Mouse (Mus musculus) forebrain, embryonic 12.5 days (tissue): ENCODE results near the gene Rbm14. TPM values are rescaled to one million over a fixed set of nuclear protein-coding genes. Genes with fewer than 3 reads are reported as not detected.
A peak's percentile ranks its signal among the peaks of the same experiment; 100 is the strongest.
"Not testable (repeated sequence)": the region's sequence is repeated elsewhere in the genome, so short reads cannot be mapped to it uniquely, and the experiment has no call there.

ENCODE experiments used
- ATAC-seq: fragments of 200-750 bp; cut with Nextera tagmentation; 2 replicates; pipeline ENCODE4 v1.8.0; 2017; ENCODE audit warnings: moderate TSS enrichment; ENCODE audit not compliant: low FRiP score
- H3K27ac ChIP-seq: fragments of 300-500 bp; sonication (generic); 2 replicates; pipeline ENCODE4 v1.5.1; 2016; ENCODE audit warnings: mild to moderate bottlenecking
- H3K27me3 ChIP-seq: fragments of 300-500 bp; sonication (generic); 2 replicates; pipeline ENCODE4 v1.6.1; 2016; ENCODE audit warnings: mild to moderate bottlenecking
- H3K36me3 ChIP-seq: fragments of 300-500 bp; sonication (generic); replicated peaks from 2 replicates; pipeline ENCODE4 v1.6.1; 2016; ENCODE audit warnings: mild to moderate bottlenecking
- H3K4me1 ChIP-seq: fragments of 300-500 bp; sonication (generic); 2 replicates; pipeline ENCODE4 v1.6.1; 2016
- H3K4me2 ChIP-seq: fragments of 300-500 bp; sonication (generic); 2 replicates; pipeline ENCODE4 v1.6.1; 2016; ENCODE audit warnings: mild to moderate bottlenecking, moderate library complexity
- H3K4me3 ChIP-seq: fragments of 300-500 bp; sonication (generic); replicated peaks from 2 replicates; pipeline ENCODE4 v1.5.1; 2016; ENCODE audit warnings: mild to moderate bottlenecking
- H3K9ac ChIP-seq: fragments of 300-500 bp; sonication (generic); 2 replicates; pipeline ENCODE4 v1.6.1; 2016; ENCODE audit warnings: mild to moderate bottlenecking
- H3K9me3 ChIP-seq: fragments of 300-500 bp; sonication (generic); 2 replicates; pipeline ENCODE4 v1.6.1; 2016
- WGBS: fragments of 180-500 bp; shearing (Covaris S2); methylation state at CpG from one replicate; pipeline ENCODE4 v1.1.7; 2016; 5-methylcytosine and 5-hydroxymethylcytosine counted together
- polyA plus RNA-seq: library from polyadenylated mRNA; unstranded; fragments of >200 nt; fragmentation: Nextera tagmentation; extraction: Ambion mirVana; gene quantifications from 2 replicates; pipeline ENCODE4 v1.2.1, GENCODE M21; 2016

The Rbm14 gene
- polyA plus RNA-seq, 1 experiment from 2014 or later = 120 TPM

DNA sequence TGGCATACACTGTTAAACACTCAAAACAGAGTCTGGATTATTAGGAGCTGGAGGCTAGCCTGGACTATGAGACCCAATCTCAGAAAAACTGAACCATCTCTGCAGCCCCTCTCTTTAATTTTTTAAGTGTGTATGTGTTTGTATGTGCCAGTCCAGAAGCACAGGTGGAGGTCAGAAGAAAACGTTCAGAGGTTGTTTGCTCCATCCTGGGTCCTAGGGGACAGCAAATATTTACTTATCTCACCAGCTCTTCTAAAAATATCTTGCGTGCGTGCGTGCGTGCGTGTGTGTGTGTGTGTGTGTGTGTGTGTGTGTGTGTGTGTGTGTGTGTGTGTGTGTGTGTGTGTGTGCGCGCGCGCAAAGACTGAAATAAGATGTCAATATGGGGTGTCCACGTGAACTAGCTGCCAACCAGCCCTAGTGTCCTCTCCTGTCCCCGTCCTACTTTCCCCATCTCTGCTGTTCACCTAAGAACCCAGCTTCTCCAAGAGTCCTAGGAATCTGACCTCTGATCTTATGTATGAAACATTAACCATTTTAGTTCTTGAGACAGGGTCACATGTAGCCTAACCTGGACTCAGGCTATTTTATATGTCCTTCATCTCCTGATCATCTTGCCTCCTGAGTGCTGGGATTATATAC lies 43.8 kb downstream of the Rbm14 start:
- Histone ChIP-seq H3K4me1 (peaks cover 3% of the 10 kb centered on the region; the same call in 1 of the 2 replicates), H3K9me3 (no peaks in the 10 kb centered on the region), H3K27me3 (no peaks in the 10 kb centered on the region), H3K36me3 (peaks cover 89% of the 10 kb centered on the region), H3K4me2 (no peak overlapping the region), H3K4me3 (no peak overlapping the region), H3K27ac (no peak overlapping the region), H3K9ac (no peak overlapping the region)
- ATAC-seq = no peak
- 96% methylated on average over 10 of the region's 12 CpGs for WGBS

DNA sequence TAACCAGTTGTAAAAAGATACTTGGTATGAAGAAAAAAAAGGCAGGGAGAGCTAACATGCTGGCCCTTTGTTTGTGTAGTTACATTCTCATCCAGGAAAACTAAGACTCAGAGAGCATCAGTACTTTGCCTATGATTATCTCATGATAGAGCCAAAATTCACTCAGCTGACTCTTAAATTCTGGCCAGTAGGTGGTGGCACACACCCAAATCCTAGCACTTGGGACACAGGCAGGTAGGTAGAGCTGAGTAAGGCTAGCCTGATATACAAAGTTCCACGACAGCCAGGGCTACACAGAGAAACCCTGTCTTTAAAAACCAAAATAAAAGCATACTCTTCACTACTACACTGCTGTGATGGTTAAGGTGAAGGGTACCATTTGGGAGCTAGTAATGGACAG lies 48.6 kb downstream of the Rbm14 start:
- H3K27ac ChIP-seq = no peak overlapping the region
- no peak overlapping the region for H3K9ac ChIP-seq
- H3K4me3 ChIP-seq = no peak overlapping the region
- H3K4me2 ChIP-seq = no peak overlapping the region
- no peaks in the 10 kb centered on the region for H3K9me3 ChIP-seq
- peaks cover 36% of the 10 kb centered on the region for H3K4me1 ChIP-seq
- 73% methylated on average over 1 of the region's 1 CpGs for WGBS
- ATAC-seq = no peak
- H3K27me3 ChIP-seq = no peaks in the 10 kb centered on the region
- peaks cover 71% of the 10 kb centered on the region for H3K36me3 ChIP-seq

DNA sequence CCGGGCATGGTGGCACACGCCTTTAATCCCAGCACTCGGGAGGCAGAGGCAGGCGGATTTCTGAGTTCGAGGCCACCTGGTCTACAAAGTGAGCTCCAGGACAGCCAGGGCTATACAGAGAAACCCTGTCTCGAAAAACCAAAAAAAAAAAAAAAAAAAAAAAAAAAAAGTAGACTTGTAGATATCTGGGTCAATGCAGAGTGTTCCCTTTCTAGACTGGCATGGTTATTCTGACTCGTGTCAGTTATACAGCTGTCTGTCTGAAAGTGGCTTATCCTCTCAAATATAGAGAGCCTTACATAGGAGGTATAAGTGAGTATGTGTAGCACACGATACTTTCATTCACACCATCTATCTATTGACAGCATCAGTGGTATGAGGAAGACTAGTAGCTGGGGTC lies 50.9 kb downstream of the Rbm14 start:
- not testable (repeated sequence) for H3K9ac ChIP-seq, H3K4me2 ChIP-seq, H3K27ac ChIP-seq, H3K9me3 ChIP-seq, H3K4me3 ChIP-seq, ATAC-seq, H3K27me3 ChIP-seq
- H3K36me3 ChIP-seq = peaks cover 55% of the 10 kb centered on the region
- WGBS = 93% methylated on average over 8 of the region's 8 CpGs
- peaks cover 40% of the 10 kb centered on the region for H3K4me1 ChIP-seq

DNA sequence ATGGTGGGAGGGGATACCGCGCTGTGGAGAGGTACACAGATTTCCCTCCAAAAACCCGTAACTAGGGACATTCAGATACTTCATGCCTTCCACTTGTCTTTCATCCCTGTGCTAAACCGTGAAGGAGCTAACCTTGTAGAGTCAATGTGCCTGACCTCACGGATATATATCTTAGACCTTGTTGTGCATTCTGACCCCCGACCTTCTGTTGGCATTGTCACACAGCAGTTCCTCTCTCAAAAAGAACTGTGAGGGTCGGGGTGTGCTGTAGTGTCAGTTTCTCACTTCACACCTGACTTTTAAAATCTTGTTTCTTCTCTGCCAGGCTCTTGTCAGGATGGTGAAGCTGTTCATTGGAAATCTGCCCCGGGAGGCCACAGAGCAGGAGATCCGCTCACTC lies 54.5 kb downstream of the Rbm14 start:
- H3K27ac ChIP-seq = peak overlapping the region; percentile 95
- peak overlapping the region; percentile 78 for H3K9ac ChIP-seq
- H3K36me3 ChIP-seq = peaks cover 25% of the 10 kb centered on the region
- no peaks in the 10 kb centered on the region for H3K9me3 ChIP-seq
- H3K4me1 ChIP-seq = peaks cover 35% of the 10 kb centered on the region
- H3K27me3 ChIP-seq = no peaks in the 10 kb centered on the region
- peak overlapping the region; percentile 77 for H3K4me2 ChIP-seq
- ATAC-seq = no peak
- 10% methylated on average over 9 of the region's 9 CpGs for WGBS
- peak overlapping the region; percentile 59 for H3K4me3 ChIP-seq

DNA sequence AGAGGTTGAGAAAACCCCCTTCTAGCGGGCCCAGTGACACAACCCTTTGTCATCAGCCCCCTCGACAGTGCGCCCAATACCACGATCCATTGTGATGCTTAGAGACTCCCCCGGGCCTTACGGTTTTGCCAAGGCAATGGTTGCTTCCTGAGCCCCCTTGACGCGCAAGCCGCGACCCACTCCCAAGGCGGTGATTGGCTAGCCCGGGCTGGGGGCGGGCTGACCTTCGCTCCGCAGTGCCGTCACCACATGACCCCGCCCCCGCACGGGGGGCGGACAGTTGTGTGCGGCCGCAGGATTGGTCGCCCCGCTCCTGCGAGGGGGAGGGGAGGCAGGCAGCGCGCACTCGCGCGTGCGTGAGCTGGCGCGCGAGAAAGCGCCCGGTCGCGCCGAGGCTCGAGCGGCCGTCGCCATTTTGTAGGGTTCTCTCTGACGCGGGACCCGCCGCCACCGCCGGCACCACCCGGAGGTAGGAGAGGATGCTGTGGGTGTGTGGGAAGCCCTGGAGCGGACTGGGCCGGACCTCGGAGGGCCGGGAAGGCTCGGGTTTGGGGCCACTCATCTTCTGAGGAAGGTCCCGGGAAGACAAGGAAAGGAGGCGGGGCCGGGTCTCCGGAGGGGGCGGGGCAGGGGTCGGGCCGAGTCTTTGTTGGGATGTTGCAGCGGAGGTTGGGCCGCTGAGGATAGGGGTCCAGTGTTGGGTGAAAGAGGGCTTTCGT lies 55.1 kb downstream of the Rbm14 start, which contains the start of gene Rbm4b:
TSS of gene Rbm4b (plus strand) at position 305 of the 719 bp plus-strand sequence.
- WGBS = 1% methylated on average over 54 of the region's 65 CpGs
- Histone ChIP-seq H3K4me1 (peaks cover 34% of the 10 kb centered on the region), H3K4me2 (peak within 1 kb of the TSS; percentile 77), H3K27ac (peak within 1 kb of the TSS; percentile 95), H3K36me3 (peaks cover 25% of the 10 kb centered on the region), H3K27me3 (no peaks in the 10 kb centered on the region), H3K9ac (peak within 1 kb of the TSS; percentile 78), H3K4me3 (peak within 1 kb of the TSS; percentile 59), H3K9me3 (no peaks in the 10 kb centered on the region)
- ATAC-seq = peak; percentile 96

DNA sequence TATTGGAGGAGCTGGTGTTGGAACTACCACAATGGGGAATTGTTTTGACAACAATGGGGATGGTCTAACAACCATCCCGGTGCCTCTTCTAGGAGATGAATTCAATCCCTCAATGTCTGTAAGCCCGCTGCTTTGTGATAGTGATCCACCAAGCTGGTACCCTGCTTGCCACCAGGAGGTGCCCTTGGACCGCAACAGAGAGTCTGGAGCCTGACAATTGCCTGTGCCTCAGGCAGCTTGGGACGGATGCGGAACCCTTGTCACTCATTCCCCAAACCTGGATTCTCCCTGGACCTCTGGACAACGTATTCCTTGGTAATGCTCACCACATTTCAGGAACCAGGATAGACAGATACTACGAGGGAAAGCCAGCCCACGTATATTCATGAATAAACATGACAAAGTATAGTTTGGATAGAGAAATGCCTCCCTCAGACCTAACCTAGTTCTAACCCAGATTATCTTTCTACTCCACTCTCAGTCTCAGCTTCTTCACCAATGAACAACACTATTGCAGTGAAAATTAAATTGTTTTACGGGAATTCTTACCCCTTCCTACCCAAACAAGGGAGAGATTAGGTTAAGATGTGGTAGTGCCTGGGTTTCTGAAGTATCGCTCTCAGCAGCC lies 55.8 kb downstream of the Rbm14 start:
- H3K4me2 ChIP-seq = peak overlapping the region; percentile 77
- H3K9me3 ChIP-seq = no peaks in the 10 kb centered on the region
- H3K36me3 ChIP-seq = peaks cover 25% of the 10 kb centered on the region
- H3K4me3 ChIP-seq = peak overlapping the region; percentile 59
- peak overlapping the region; percentile 95 for H3K27ac ChIP-seq
- WGBS = under 1% methylated on average over 10 of the region's 10 CpGs
- no peaks in the 10 kb centered on the region for H3K27me3 ChIP-seq
- H3K9ac ChIP-seq = peak overlapping the region; percentile 63
- ATAC-seq = peak; percentile 72
- peaks cover 28% of the 10 kb centered on the region for H3K4me1 ChIP-seq

Other genes with a start within 250 kb of the Rbm14 start
- 11.4 and 13.3 TPM in 2 replicates for gene Lrfn4, start 196.0 kb downstream of the Rbm14 start, polyA plus RNA-seq
- 57.8 and 63.0 TPM in 2 replicates for gene Rce1, start 186.0 kb downstream of the Rbm14 start, polyA plus RNA-seq
- 4.5 and 5.4 TPM in 2 replicates for gene Gm960, start 113.0 kb downstream of the Rbm14 start, polyA plus RNA-seq
- 25.2 and 27.3 TPM in 2 replicates for gene Sptbn2, start 100.5 kb downstream of the Rbm14 start, polyA plus RNA-seq
- 151 and 159 TPM in 2 replicates for gene Rbm4b, start 55.1 kb downstream of the Rbm14 start, polyA plus RNA-seq
- gene Rbm4, start 17.7 kb downstream of the Rbm14 start, polyA plus RNA-seq = 86.4 and 95.2 TPM in 2 replicates
- 39.0 and 42.9 TPM in 2 replicates for gene Gm21992, start within 50 bp of the Rbm14 start, polyA plus RNA-seq
- 34.6 and 37.9 TPM in 2 replicates for gene Ccs, start 27.7 kb upstream of the Rbm14 start, polyA plus RNA-seq
- 0.19 TPM in 2 replicates for gene Ccdc87, start 27.7 kb upstream of the Rbm14 start, polyA plus RNA-seq
- 30.0 and 30.9 TPM in 2 replicates for gene Ctsf, start 43.5 kb upstream of the Rbm14 start, polyA plus RNA-seq
- gene Actn3, start 66.3 kb upstream of the Rbm14 start, polyA plus RNA-seq = 1.2 and 1.3 TPM in 2 replicates
- gene Zdhhc24, start 67.0 kb upstream of the Rbm14 start, polyA plus RNA-seq = 17.4 and 17.5 TPM in 2 replicates
- gene Bbs1, start 95.0 kb upstream of the Rbm14 start, polyA plus RNA-seq = 6.8 and 8.0 TPM in 2 replicates
- gene Dpp3, start 116.7 kb upstream of the Rbm14 start, polyA plus RNA-seq = 159 and 170 TPM in 2 replicates
- gene Peli3, start 131.5 kb upstream of the Rbm14 start, polyA plus RNA-seq = 4.3 and 5.2 TPM in 2 replicates
- gene Mrpl11, start 150.5 kb upstream of the Rbm14 start, polyA plus RNA-seq = 130 and 138 TPM in 2 replicates
- gene Npas4, start 178.7 kb upstream of the Rbm14 start, polyA plus RNA-seq = 0.09 and 0.14 TPM in 2 replicates
- 7.2 and 7.4 TPM in 2 replicates for gene Slc29a2, start 212.2 kb upstream of the Rbm14 start, polyA plus RNA-seq
- 37.6 and 37.9 TPM in 2 replicates for gene B4gat1, start 227.2 kb upstream of the Rbm14 start, polyA plus RNA-seq
- gene AC124502.3, start 227.3 kb upstream of the Rbm14 start, polyA plus RNA-seq = 2.5 and 3.4 TPM in 2 replicates
- 57.5 and 60.3 TPM in 2 replicates for gene Brms1, start 229.7 kb upstream of the Rbm14 start, polyA plus RNA-seq
- 0.87 and 1.6 TPM in 2 replicates for gene Rin1, start 238.8 kb upstream of the Rbm14 start, polyA plus RNA-seq